Mouse (Mus musculus) midbrain, embryonic 15.5 days (tissue): ENCODE measurements at regions not wholly inside any gene's neighbourhood (a gene's known extent, or its start where the extent isn't known, plus 50 kb on each side); places are given as distances from the start of the nearest gene placed in this dataset.

Source experiments
- ATAC-seq: fragments of 200-750 bp; cut with Nextera tagmentation; replicated peaks from 2 replicates; pipeline ENCODE4 v1.8.0; 2017; ENCODE audit warnings: moderate TSS enrichment
- H3K27ac ChIP-seq: fragments of 300-500 bp; sonication (generic); 2 replicates; pipeline ENCODE4 v1.5.1; 2015; ENCODE audit warnings: mild to moderate bottlenecking, inconsistent platforms
- H3K27me3 ChIP-seq: fragments of 300-500 bp; sonication (generic); replicated peaks from 2 replicates; pipeline ENCODE4 v1.6.1; 2015; ENCODE audit warnings: inconsistent platforms
- H3K36me3 ChIP-seq: fragments of 300-500 bp; sonication (generic); replicated peaks from 2 replicates; pipeline ENCODE4 v1.6.1; 2015; ENCODE audit warnings: inconsistent platforms
- H3K4me1 ChIP-seq: fragments of 300-500 bp; sonication (generic); 2 replicates; pipeline ENCODE4 v1.6.1; 2015; ENCODE audit warnings: inconsistent platforms
- H3K4me2 ChIP-seq: fragments of 300-500 bp; sonication (generic); 2 replicates; pipeline ENCODE4 v1.6.1; 2015; ENCODE audit warnings: inconsistent platforms, mild to moderate bottlenecking, moderate library complexity
- H3K4me3 ChIP-seq: fragments of 300-500 bp; sonication (generic); 2 replicates; pipeline ENCODE4 v1.5.1; 2015; ENCODE audit warnings: mild to moderate bottlenecking, inconsistent platforms
- H3K9ac ChIP-seq: fragments of 300-500 bp; sonication (generic); 2 replicates; pipeline ENCODE4 v1.6.1; 2015; ENCODE audit warnings: mild to moderate bottlenecking, inconsistent platforms
- H3K9me3 ChIP-seq: fragments of 300-500 bp; sonication (generic); 2 replicates; pipeline ENCODE4 v1.6.1; 2016; ENCODE audit warnings: inconsistent platforms
- WGBS: fragments of 180-500 bp; shearing (Covaris S2); methylation state at CpG from one replicate; pipeline ENCODE4 v1.1.7; 2015; ENCODE audit warnings: mixed read lengths; 5-methylcytosine and 5-hydroxymethylcytosine counted together

- H3K9ac ChIP-seq: no peak overlapping the region
- H3K36me3 ChIP-seq: no peaks in the 10 kb centered on the region
- no peaks in the 10 kb centered on the region for H3K9me3 ChIP-seq
- no peak overlapping the region for H3K4me3 ChIP-seq
- H3K4me1 ChIP-seq: peaks cover 6% of the 10 kb centered on the region
- no peaks in the 10 kb centered on the region for H3K27me3 ChIP-seq
- peak overlapping the region; percentile 72; the same call in 1 of the 2 replicates for H3K27ac ChIP-seq
- no peak for ATAC-seq
- 77% methylated on average over 6 of the region's 6 CpGs for WGBS
- H3K4me2 ChIP-seq: no peak overlapping the region
These were observed 221.3 kb downstream of the Suds3 start for GRCm38 (mm10) chr5:116894575-116894974.

GRCm38 (mm10) chr5:116892877-116893276, 223.0 kb downstream of the Suds3 start:
- no peak overlapping the region for H3K4me3 ChIP-seq
- H3K27ac ChIP-seq: no peak overlapping the region
- no peaks in the 10 kb centered on the region for H3K36me3 ChIP-seq
- WGBS: 81% methylated on average over 13 of the region's 13 CpGs
- no peaks in the 10 kb centered on the region for H3K27me3 ChIP-seq
- ATAC-seq: no peak
- H3K4me2 ChIP-seq: no peak overlapping the region
- H3K9ac ChIP-seq: no peak overlapping the region
- no peaks in the 10 kb centered on the region for H3K9me3 ChIP-seq
- peaks cover 6% of the 10 kb centered on the region for H3K4me1 ChIP-seq

GRCm38 (mm10) chr5:116889224-116889623, 226.7 kb downstream of the Suds3 start:
- H3K27ac ChIP-seq: no peak overlapping the region
- no peak overlapping the region for H3K4me2 ChIP-seq
- H3K4me1 ChIP-seq: peaks cover 12% of the 10 kb centered on the region; the same call in 1 of the 2 replicates
- H3K9ac ChIP-seq: no peak overlapping the region
- no peaks in the 10 kb centered on the region for H3K27me3 ChIP-seq
- H3K36me3 ChIP-seq: no peaks in the 10 kb centered on the region
- 83% methylated on average over 12 of the region's 12 CpGs for WGBS
- H3K9me3 ChIP-seq: no peaks in the 10 kb centered on the region
- ATAC-seq: no peak
- H3K4me3 ChIP-seq: no peak overlapping the region

GRCm38 (mm10) chr5:116886181-116887136, 229.5 kb downstream of the Suds3 start:
- Histone ChIP-seq H3K4me3 (no peak overlapping the region), H3K9me3 (no peaks in the 10 kb centered on the region), H3K27ac (0 out of 2 replicates have a peak overlapping the region, but pooled peaks have one; percentile 5), H3K27me3 (no peaks in the 10 kb centered on the region), H3K4me2 (no peak overlapping the region), H3K9ac (no peak overlapping the region), H3K4me1 (peaks cover 12% of the 10 kb centered on the region; the same call in 1 of the 2 replicates), H3K36me3 (no peaks in the 10 kb centered on the region)
- ATAC-seq: no peak
- WGBS: 52% methylated on average over 23 of the region's 23 CpGs

- H3K36me3 ChIP-seq: no peaks in the 10 kb centered on the region
- 87% methylated on average over 2 of the region's 2 CpGs for whole genome bisulfite sequencing
- H3K4me1 ChIP-seq: no peaks in the 10 kb centered on the region
- H3K9me3 ChIP-seq: no peaks in the 10 kb centered on the region
- no peaks in the 10 kb centered on the region for H3K27me3 ChIP-seq
- no peak for ATAC-seq
- no peak overlapping the region for H3K4me2 ChIP-seq
- no peak overlapping the region for H3K9ac ChIP-seq
- H3K4me3 ChIP-seq: no peak overlapping the region
- H3K27ac ChIP-seq: no peak overlapping the region
These were observed 236.2 kb downstream of the Suds3 start for GRCm38 (mm10) chr5:116879761-116880160.

GRCm38 (mm10) chr5:116874941-116875340, 241.0 kb downstream of the Suds3 start:
- Histone ChIP-seq H3K4me2 (no peak overlapping the region), H3K36me3 (no peaks in the 10 kb centered on the region), H3K4me3 (no peak overlapping the region), H3K9ac (no peak overlapping the region), H3K4me1 (no peaks in the 10 kb centered on the region), H3K9me3 (no peaks in the 10 kb centered on the region), H3K27me3 (no peaks in the 10 kb centered on the region), H3K27ac (no peak overlapping the region)
- WGBS: 71% methylated on average over 2 of the region's 2 CpGs
- ATAC-seq: no peak

- Histone ChIP-seq H3K4me2 (no peak overlapping the region), H3K9me3 (no peaks in the 10 kb centered on the region), H3K9ac (no peak overlapping the region), H3K27me3 (no peaks in the 10 kb centered on the region), H3K27ac (no peak overlapping the region), H3K36me3 (no peaks in the 10 kb centered on the region), H3K4me1 (no peaks in the 10 kb centered on the region), H3K4me3 (no peak overlapping the region)
- ATAC-seq: no peak
- 81% methylated on average over 5 of the region's 5 CpGs for WGBS
These were observed 247.8 kb downstream of the Suds3 start for GRCm38 (mm10) chr5:116868115-116868514.

GRCm38 (mm10) chr5:116864275-116864674, 251.6 kb downstream of the Suds3 start:
- 90% methylated on average over 11 of the region's 11 CpGs for WGBS
- Histone ChIP-seq H3K9ac (no peak overlapping the region), H3K27me3 (no peaks in the 10 kb centered on the region), H3K4me3 (no peak overlapping the region), H3K4me1 (no peaks in the 10 kb centered on the region), H3K9me3 (no peaks in the 10 kb centered on the region), H3K4me2 (no peak overlapping the region), H3K27ac (no peak overlapping the region), H3K36me3 (no peaks in the 10 kb centered on the region)
- no peak for ATAC-seq

- peaks cover 12% of the 10 kb centered on the region; the same call in 1 of the 2 replicates for H3K4me1 ChIP-seq
- 0 out of 2 replicates have a peak overlapping the region, but pooled peaks have one; percentile 48 for H3K27ac ChIP-seq
- 58% methylated on average over 7 of the region's 7 CpGs for WGBS
- no peak overlapping the region for H3K4me2 ChIP-seq
- H3K9me3 ChIP-seq: no peaks in the 10 kb centered on the region
- H3K9ac ChIP-seq: no peak overlapping the region
- H3K36me3 ChIP-seq: no peaks in the 10 kb centered on the region
- H3K4me3 ChIP-seq: no peak overlapping the region
- H3K27me3 ChIP-seq: no peaks in the 10 kb centered on the region
- no peak for ATAC-seq
These were observed 261.1 kb upstream of the Srrm4 start for GRCm38 (mm10) chr5:116852691-116853090.

- no peaks in the 10 kb centered on the region for H3K27me3 ChIP-seq
- WGBS: 76% methylated on average over 3 of the region's 3 CpGs
- H3K4me1 ChIP-seq: no peaks in the 10 kb centered on the region
- no peak overlapping the region for H3K27ac ChIP-seq
- H3K4me3 ChIP-seq: no peak overlapping the region
- ATAC-seq: no peak
- H3K4me2 ChIP-seq: no peak overlapping the region
- H3K36me3 ChIP-seq: no peaks in the 10 kb centered on the region
- H3K9ac ChIP-seq: no peak overlapping the region
- H3K9me3 ChIP-seq: no peaks in the 10 kb centered on the region
These were observed 240.3 kb upstream of the Srrm4 start for GRCm38 (mm10) chr5:116831874-116832273.

- no peak overlapping the region for H3K4me2 ChIP-seq
- ATAC-seq: no peak
- H3K4me3 ChIP-seq: no peak overlapping the region
- no peaks in the 10 kb centered on the region for H3K4me1 ChIP-seq
- 21% methylated on average over 11 of the region's 11 CpGs for WGBS
- no peak overlapping the region for H3K27ac ChIP-seq
- no peak overlapping the region for H3K9ac ChIP-seq
- H3K36me3 ChIP-seq: no peaks in the 10 kb centered on the region
- no peaks in the 10 kb centered on the region for H3K27me3 ChIP-seq
- no peaks in the 10 kb centered on the region for H3K9me3 ChIP-seq
These were observed 238.2 kb upstream of the Srrm4 start for GRCm38 (mm10) chr5:116829771-116830170.

GRCm38 (mm10) chr5:116823260-116823659, 231.6 kb upstream of the Srrm4 start:
- Histone ChIP-seq H3K4me2 (no peak overlapping the region), H3K9ac (no peak overlapping the region), H3K4me3 (no peak overlapping the region), H3K27ac (no peak overlapping the region), H3K4me1 (peaks cover 11% of the 10 kb centered on the region), H3K9me3 (no peaks in the 10 kb centered on the region), H3K27me3 (no peaks in the 10 kb centered on the region), H3K36me3 (no peaks in the 10 kb centered on the region)
- no peak for ATAC-seq
- 69% methylated on average over 3 of the region's 3 CpGs for whole genome bisulfite sequencing

- Histone ChIP-seq H3K9ac (no peak overlapping the region), H3K9me3 (no peaks in the 10 kb centered on the region), H3K4me1 (peaks cover 11% of the 10 kb centered on the region), H3K27me3 (no peaks in the 10 kb centered on the region), H3K4me2 (no peak overlapping the region), H3K36me3 (no peaks in the 10 kb centered on the region), H3K27ac (peak overlapping the region; percentile 68), H3K4me3 (no peak overlapping the region)
- WGBS: 17% methylated on average over 14 of the region's 14 CpGs
- ATAC-seq: peak; percentile 86
These were observed 230.5 kb upstream of the Srrm4 start for GRCm38 (mm10) chr5:116822141-116822540.
